Mouse (Mus musculus): ENCODE results near the gene Dmxl2. TPM values are rescaled to one million over a fixed set of nuclear protein-coding genes. Genes with fewer than 3 reads are reported as not detected.

The Dmxl2 gene
- polyA plus RNA-seq, 1 experiment from 2014 or later, result 6.4 TPM

GRCm38 (mm10) chr9:54499791-54500190, 1.6 kb downstream of the Dmxl2 start:
- ATAC-seq (ENCODE audit: insufficient number of reproducible peaks, low FRiP score, low TSS enrichment, low read depth), result no peak
- 77% methylated on average over 3 of the region's 3 CpGs for WGBS
- Histone ChIP-seq H3K27me3 (peaks cover 5% of the 10 kb centered on the region; the same call in 1 of the 2 replicates), H3K4me3 (replicated peaks) (no peak overlapping the region), H3K4me1 (no peaks in the 10 kb centered on the region), H3K9ac (no peak overlapping the region), H3K27ac (replicated peaks) (no peak overlapping the region), H3K4me2 (replicated peaks) (no peak overlapping the region), H3K9me3 (replicated peaks) (no peaks in the 10 kb centered on the region), H3K36me3 (no peaks in the 10 kb centered on the region)

DNA sequence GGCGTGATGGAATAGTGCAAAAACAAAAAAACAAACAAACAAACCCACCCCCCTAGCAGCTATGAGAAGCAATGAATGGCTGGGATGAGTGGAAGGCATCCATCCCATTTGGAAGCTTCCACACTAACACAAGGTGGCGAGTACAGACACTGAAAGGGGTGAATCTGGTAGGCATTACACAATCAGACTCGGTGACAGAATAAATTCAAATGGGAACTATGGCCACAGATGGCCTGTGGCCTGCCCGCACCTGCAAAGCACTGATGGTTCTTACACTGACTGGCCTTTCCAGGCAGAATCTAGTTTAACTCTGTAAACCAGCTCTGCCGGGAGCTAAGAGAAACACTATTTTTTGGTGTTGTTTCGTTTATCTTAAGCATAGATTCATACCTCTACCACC, 2.1 kb downstream of the Dmxl2 start:
- Histone ChIP-seq H3K36me3 (no peaks in the 10 kb centered on the region), H3K4me3 (replicated peaks) (no peak overlapping the region), H3K4me1 (no peaks in the 10 kb centered on the region), H3K27me3 (peaks cover 5% of the 10 kb centered on the region; the same call in 1 of the 2 replicates), H3K4me2 (replicated peaks) (no peak overlapping the region), H3K9ac (no peak overlapping the region), H3K27ac (replicated peaks) (no peak overlapping the region), H3K9me3 (replicated peaks) (no peaks in the 10 kb centered on the region)
- ATAC-seq (ENCODE audit: insufficient number of reproducible peaks, low FRiP score, low TSS enrichment, low read depth), result no peak
- WGBS, result 79% methylated on average over 6 of the region's 6 CpGs

DNA sequence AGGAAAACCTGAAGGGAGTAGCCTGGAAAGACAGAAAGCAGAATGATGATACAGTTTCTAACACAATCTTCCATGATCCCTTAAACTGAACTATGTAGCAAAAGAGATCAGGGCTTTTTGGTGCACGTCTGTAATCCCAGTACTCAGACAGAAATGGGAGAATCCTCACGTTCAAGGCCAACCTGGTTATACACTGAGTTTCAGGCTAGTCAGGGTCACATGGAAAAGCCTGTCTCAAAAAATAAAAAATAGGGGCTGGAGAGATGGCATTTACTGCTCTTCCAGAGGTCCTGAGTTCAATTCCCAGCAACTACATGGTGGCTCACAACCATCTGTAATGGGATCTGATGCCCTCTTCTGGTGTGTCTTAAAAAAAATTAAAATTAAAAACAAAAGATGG, 11.0 kb downstream of the Dmxl2 start:
- H3K4me1 ChIP-seq, result no peaks in the 10 kb centered on the region
- no peaks in the 10 kb centered on the region for H3K36me3 ChIP-seq
- WGBS, result 83% methylated on average over 2 of the region's 2 CpGs
- H3K27ac ChIP-seq (replicated peaks), result no peak overlapping the region
- H3K9me3 ChIP-seq (replicated peaks), result no peaks in the 10 kb centered on the region
- H3K4me3 ChIP-seq (replicated peaks), result no peak overlapping the region
- no peaks in the 10 kb centered on the region for H3K27me3 ChIP-seq
- no peak overlapping the region for H3K4me2 ChIP-seq (replicated peaks)
- ATAC-seq (ENCODE audit: insufficient number of reproducible peaks, low FRiP score, low TSS enrichment, low read depth), result no peak
- H3K9ac ChIP-seq, result no peak overlapping the region

GRCm38 (mm10) chr9:54489599-54489998, 11.8 kb downstream of the Dmxl2 start:
- Histone ChIP-seq H3K4me1 (no peaks in the 10 kb centered on the region), H3K4me3 (replicated peaks) (no peak overlapping the region), H3K27ac (replicated peaks) (no peak overlapping the region), H3K4me2 (replicated peaks) (no peak overlapping the region), H3K9ac (no peak overlapping the region), H3K27me3 (no peaks in the 10 kb centered on the region), H3K36me3 (no peaks in the 10 kb centered on the region), H3K9me3 (replicated peaks) (no peaks in the 10 kb centered on the region)
- 50% methylated on average over 2 of the region's 2 CpGs for WGBS
- ATAC-seq (ENCODE audit: insufficient number of reproducible peaks, low FRiP score, low TSS enrichment, low read depth), result no peak

GRCm38 (mm10) chr9:54484927-54485326, 16.5 kb downstream of the Dmxl2 start:
- Histone ChIP-seq H3K4me1 (no peaks in the 10 kb centered on the region), H3K27ac (replicated peaks) (no peak overlapping the region), H3K27me3 (no peaks in the 10 kb centered on the region), H3K4me3 (replicated peaks) (no peak overlapping the region), H3K9ac (no peak overlapping the region), H3K4me2 (replicated peaks) (no peak overlapping the region), H3K36me3 (no peaks in the 10 kb centered on the region), H3K9me3 (replicated peaks) (no peaks in the 10 kb centered on the region)
- no peak for ATAC-seq (ENCODE audit: insufficient number of reproducible peaks, low FRiP score, low TSS enrichment, low read depth)
- 93% methylated on average over 2 of the region's 2 CpGs for WGBS

- no peaks in the 10 kb centered on the region for H3K36me3 ChIP-seq
Observed at GRCm38 (mm10) chr9:54483215-54483614, 18.2 kb downstream of the Dmxl2 start.

DNA sequence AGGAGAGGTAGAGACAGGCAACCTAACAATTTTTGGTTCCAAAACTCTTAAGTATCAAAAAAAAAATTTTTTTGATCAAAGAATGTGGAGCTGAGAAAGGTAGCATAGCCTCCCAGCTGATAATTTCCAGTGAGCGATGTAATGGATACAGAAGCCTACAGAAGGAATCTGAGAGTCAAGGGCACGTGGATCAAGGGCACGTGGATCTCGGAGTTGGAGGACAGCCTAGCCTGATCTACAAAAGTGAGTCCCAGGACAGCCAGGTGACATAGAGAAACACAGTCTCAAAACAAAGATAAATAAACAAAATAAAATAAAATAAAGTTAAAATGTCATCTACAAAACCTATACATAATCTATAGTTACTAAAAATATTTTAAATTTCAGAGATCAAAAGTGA, 18.7 kb downstream of the Dmxl2 start:
- no peaks in the 10 kb centered on the region for H3K27me3 ChIP-seq
- H3K36me3 ChIP-seq, result no peaks in the 10 kb centered on the region
- H3K4me3 ChIP-seq (replicated peaks), result no peak overlapping the region
- 69% methylated on average over 4 of the region's 4 CpGs for WGBS
- H3K9me3 ChIP-seq (replicated peaks), result no peaks in the 10 kb centered on the region
- H3K4me2 ChIP-seq (replicated peaks), result no peak overlapping the region
- no peak overlapping the region for H3K27ac ChIP-seq (replicated peaks)
- H3K9ac ChIP-seq, result no peak overlapping the region
- no peak for ATAC-seq (ENCODE audit: insufficient number of reproducible peaks, low FRiP score, low TSS enrichment, low read depth)
- no peaks in the 10 kb centered on the region for H3K4me1 ChIP-seq

More at GRCm38 (mm10) chr9:54483215-54483614, 18.2 kb downstream of the Dmxl2 start:
- H3K4me2 ChIP-seq (replicated peaks), result no peak overlapping the region
- no peaks in the 10 kb centered on the region for H3K27me3 ChIP-seq
- H3K27ac ChIP-seq (replicated peaks), result no peak overlapping the region
- H3K4me3 ChIP-seq (replicated peaks), result no peak overlapping the region
- 45% methylated on average over 4 of the region's 4 CpGs for WGBS
- no peak for ATAC-seq (ENCODE audit: insufficient number of reproducible peaks, low FRiP score, low TSS enrichment, low read depth)
- no peaks in the 10 kb centered on the region for H3K4me1 ChIP-seq
- no peaks in the 10 kb centered on the region for H3K9me3 ChIP-seq (replicated peaks)
- H3K9ac ChIP-seq, result no peak overlapping the region

- Histone ChIP-seq H3K27me3 (no peaks in the 10 kb centered on the region), H3K9ac (no peak overlapping the region), H3K27ac (replicated peaks) (no peak overlapping the region), H3K4me2 (replicated peaks) (no peak overlapping the region), H3K4me1 (no peaks in the 10 kb centered on the region), H3K36me3 (no peaks in the 10 kb centered on the region), H3K4me3 (replicated peaks) (no peak overlapping the region), H3K9me3 (replicated peaks) (no peaks in the 10 kb centered on the region)
- ATAC-seq (ENCODE audit: insufficient number of reproducible peaks, low FRiP score, low TSS enrichment, low read depth), result no peak
- 89% methylated on average over 1 of the region's 1 CpGs for WGBS
Observed at GRCm38 (mm10) chr9:54479054-54479453, 22.4 kb downstream of the Dmxl2 start.

GRCm38 (mm10) chr9:54478117-54478516, 23.3 kb downstream of the Dmxl2 start:
- Histone ChIP-seq H3K27ac (replicated peaks) (no peak overlapping the region), H3K36me3 (no peaks in the 10 kb centered on the region), H3K9ac (no peak overlapping the region), H3K4me2 (replicated peaks) (no peak overlapping the region), H3K4me3 (replicated peaks) (no peak overlapping the region), H3K4me1 (no peaks in the 10 kb centered on the region), H3K9me3 (replicated peaks) (no peaks in the 10 kb centered on the region), H3K27me3 (no peaks in the 10 kb centered on the region)
- 63% methylated on average over 3 of the region's 3 CpGs for WGBS
- ATAC-seq (ENCODE audit: insufficient number of reproducible peaks, low FRiP score, low TSS enrichment, low read depth), result no peak

- no peak for ATAC-seq (ENCODE audit: insufficient number of reproducible peaks, low FRiP score, low TSS enrichment, low read depth)
- 84% methylated on average over 5 of the region's 5 CpGs for WGBS
- no peak overlapping the region for H3K27ac ChIP-seq (replicated peaks)
Observed at GRCm38 (mm10) chr9:54474546-54474945, 26.9 kb downstream of the Dmxl2 start.

DNA sequence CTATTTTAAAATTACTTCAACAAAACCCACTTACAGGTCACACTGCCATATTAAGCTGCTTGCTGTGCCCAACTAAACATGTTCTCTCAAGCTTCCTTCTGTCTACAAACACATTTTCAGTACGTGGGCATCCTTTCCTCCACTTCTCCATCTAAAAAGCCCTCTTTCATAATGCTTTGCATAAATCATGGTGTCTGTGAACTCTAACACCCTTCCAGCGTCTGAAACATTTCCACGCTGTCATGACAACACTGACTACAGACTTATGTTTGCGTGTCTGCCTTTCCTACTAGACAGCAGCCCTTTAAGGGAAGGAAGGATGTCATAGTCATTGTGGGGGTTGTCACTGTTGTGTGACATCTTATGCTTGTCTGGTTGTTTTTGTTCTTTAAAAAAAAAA, 27.4 kb downstream of the Dmxl2 start:
- 70% methylated on average over 4 of the region's 4 CpGs for WGBS
- ATAC-seq (ENCODE audit: insufficient number of reproducible peaks, low FRiP score, low TSS enrichment, low read depth), result no peak

More at GRCm38 (mm10) chr9:54474546-54474945, 26.9 kb downstream of the Dmxl2 start:
- no peaks in the 10 kb centered on the region for H3K36me3 ChIP-seq
- no peaks in the 10 kb centered on the region for H3K9me3 ChIP-seq (replicated peaks)
- no peak overlapping the region for H3K9ac ChIP-seq
- no peak overlapping the region for H3K4me3 ChIP-seq (replicated peaks)
- no peak overlapping the region for H3K4me2 ChIP-seq (replicated peaks)
- no peaks in the 10 kb centered on the region for H3K27me3 ChIP-seq
- H3K4me1 ChIP-seq, result no peaks in the 10 kb centered on the region

GRCm38 (mm10) chr9:54472784-54473183, 28.6 kb downstream of the Dmxl2 start:
- ATAC-seq (ENCODE audit: insufficient number of reproducible peaks, low FRiP score, low TSS enrichment, low read depth), result no peak
- WGBS, result 29% methylated on average over 3 of the region's 3 CpGs

More for the DNA sequence above, 27.4 kb downstream of the Dmxl2 start:
- no peaks in the 10 kb centered on the region for H3K4me1 ChIP-seq
- no peaks in the 10 kb centered on the region for H3K36me3 ChIP-seq
- H3K9ac ChIP-seq, result no peak overlapping the region
- no peaks in the 10 kb centered on the region for H3K9me3 ChIP-seq (replicated peaks)
- H3K27ac ChIP-seq (replicated peaks), result no peak overlapping the region
- H3K27me3 ChIP-seq, result no peaks in the 10 kb centered on the region
- no peak overlapping the region for H3K4me2 ChIP-seq (replicated peaks)
- no peak overlapping the region for H3K4me3 ChIP-seq (replicated peaks)

More at GRCm38 (mm10) chr9:54472784-54473183, 28.6 kb downstream of the Dmxl2 start:
- H3K9me3 ChIP-seq (replicated peaks), result no peaks in the 10 kb centered on the region
- H3K27me3 ChIP-seq, result no peaks in the 10 kb centered on the region
- no peak overlapping the region for H3K27ac ChIP-seq (replicated peaks)
- H3K4me3 ChIP-seq (replicated peaks), result no peak overlapping the region
- H3K4me1 ChIP-seq, result no peaks in the 10 kb centered on the region
- no peak overlapping the region for H3K4me2 ChIP-seq (replicated peaks)
- no peak overlapping the region for H3K9ac ChIP-seq
- no peaks in the 10 kb centered on the region for H3K36me3 ChIP-seq

All from embryonic facial prominence, embryonic 15.5 days (tissue).